Mouse (Mus musculus) neural tube, embryonic 15.5 days (tissue): ENCODE results near the gene Gls2. TPM values are rescaled to one million over a fixed set of nuclear protein-coding genes. Genes with fewer than 3 reads are reported as not detected.
"Not testable (repeated sequence)": the region's sequence is repeated elsewhere in the genome, so short reads cannot be mapped to it uniquely, and the experiment has no call there.

ENCODE experiments used
- ATAC-seq: fragments of 200-750 bp; cut with Nextera tagmentation; 2 replicates; pipeline ENCODE4 v1.8.0; 2017; ENCODE audit warnings: mild to moderate bottlenecking, moderate TSS enrichment, moderate library complexity; ENCODE audit not compliant: low FRiP score
- H3K27ac ChIP-seq: fragments of 300-500 bp; sonication (generic); replicated peaks from 2 replicates; pipeline ENCODE4 v1.5.1; 2015; ENCODE audit warnings: mild to moderate bottlenecking, inconsistent platforms
- H3K27me3 ChIP-seq: fragments of 300-500 bp; sonication (generic); replicated peaks from 2 replicates; pipeline ENCODE4 v1.6.1; 2015; ENCODE audit warnings: inconsistent platforms
- H3K36me3 ChIP-seq: fragments of 300-500 bp; sonication (generic); 2 replicates; pipeline ENCODE4 v1.6.1; 2015; ENCODE audit warnings: inconsistent platforms
- H3K4me1 ChIP-seq: fragments of 300-500 bp; sonication (generic); 2 replicates; pipeline ENCODE4 v1.6.1; 2015; ENCODE audit warnings: inconsistent platforms
- H3K4me2 ChIP-seq: fragments of 300-500 bp; sonication (generic); 2 replicates; pipeline ENCODE4 v1.6.1; 2015; ENCODE audit warnings: inconsistent platforms, mild to moderate bottlenecking, moderate library complexity
- H3K4me3 ChIP-seq: fragments of 300-500 bp; sonication (generic); replicated peaks from 2 replicates; pipeline ENCODE4 v1.5.1; 2015; ENCODE audit warnings: mild to moderate bottlenecking, inconsistent platforms
- H3K9ac ChIP-seq: fragments of 300-500 bp; sonication (generic); replicated peaks from 2 replicates; pipeline ENCODE4 v1.6.1; 2015; ENCODE audit warnings: mild to moderate bottlenecking, inconsistent platforms
- H3K9me3 ChIP-seq: fragments of 300-500 bp; sonication (generic); replicated peaks from 2 replicates; pipeline ENCODE4 v1.6.1; 2016; ENCODE audit warnings: inconsistent platforms
- whole genome bisulfite sequencing: fragments of 180-500 bp; shearing (Covaris S2); methylation state at CpG from one replicate; pipeline ENCODE4 v1.1.7; 2015; ENCODE audit warnings: mixed read lengths; 5-methylcytosine and 5-hydroxymethylcytosine counted together
- polyA plus RNA-seq: library from polyadenylated mRNA; unstranded; fragments of >200 nt; fragmentation: Nextera tagmentation; extraction: Ambion mirVana; gene quantifications from 2 replicates; pipeline ENCODE4 v1.2.1, GENCODE M21; 2015

The Gls2 gene
- polyA plus RNA-seq, 1 experiment from 2014 or later = 2.8 TPM

- Histone ChIP-seq H3K4me3 (no peak overlapping the region), H3K9me3 (no peaks in the 10 kb centered on the region), H3K4me2 (no peak overlapping the region), H3K36me3 (no peaks in the 10 kb centered on the region), H3K4me1 (peaks cover 11% of the 10 kb centered on the region), H3K9ac (no peak overlapping the region), H3K27me3 (no peaks in the 10 kb centered on the region), H3K27ac (no peak overlapping the region)
- 90% methylated on average over 4 of the region's 4 CpGs for WGBS
- no peak for ATAC-seq
These were observed 16.9 kb upstream of the Gls2 start for GRCm38 (mm10) chr10:128177316-128177715.

DNA sequence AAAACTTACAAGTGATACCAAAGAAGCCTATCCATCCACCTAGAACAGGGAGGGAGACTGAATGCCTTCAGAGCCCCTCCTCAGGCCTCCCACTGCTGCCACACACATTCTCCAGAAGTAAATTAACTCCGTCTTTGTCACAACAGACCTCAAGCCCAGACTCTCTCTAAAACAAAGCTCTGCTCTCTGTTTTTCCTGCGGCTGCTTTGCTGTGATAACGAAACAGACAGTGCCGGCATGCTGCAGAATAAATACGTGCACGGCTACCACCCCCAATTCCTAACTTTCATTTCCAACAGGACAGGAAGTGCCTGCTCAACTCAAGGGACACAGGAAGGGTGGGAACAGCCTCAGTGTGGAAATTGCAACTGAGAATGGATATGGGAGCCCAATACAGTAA, 14.3 kb upstream of the Gls2 start, which contains the start of gene Rbms2:
Gene Rbms2, minus strand, starts transcription at position 309 of the 400 bp plus-strand sequence.
- H3K4me3 ChIP-seq = peak within 1 kb of the TSS; percentile 13; the same call in 1 of the 2 replicates
- peak within 1 kb of the TSS; percentile 30; the same call in 1 of the 2 replicates for H3K27ac ChIP-seq
- peak within 1 kb of the TSS; percentile 24 for H3K4me2 ChIP-seq
- 5% methylated on average over 6 of the region's 6 CpGs for WGBS
- no peaks in the 10 kb centered on the region for H3K36me3 ChIP-seq
- H3K4me1 ChIP-seq = peaks cover 11% of the 10 kb centered on the region
- no peak for ATAC-seq
- no peak within 1 kb of the TSS for H3K9ac ChIP-seq
- no peaks in the 10 kb centered on the region for H3K9me3 ChIP-seq
- no peaks in the 10 kb centered on the region for H3K27me3 ChIP-seq

GRCm38 (mm10) chr10:128184296-128184695, 10.0 kb upstream of the Gls2 start:
- Histone ChIP-seq H3K4me1 (no peaks in the 10 kb centered on the region), H3K9me3 (no peaks in the 10 kb centered on the region), H3K4me3 (no peak overlapping the region), H3K27me3 (no peaks in the 10 kb centered on the region), H3K27ac (no peak overlapping the region), H3K4me2 (no peak overlapping the region), H3K36me3 (no peaks in the 10 kb centered on the region), H3K9ac (no peak overlapping the region)
- ATAC-seq = no peak
- 93% methylated on average over 2 of the region's 2 CpGs for WGBS

- ATAC-seq = no peak
- no peaks in the 10 kb centered on the region for H3K36me3 ChIP-seq
- H3K9me3 ChIP-seq = no peaks in the 10 kb centered on the region
- no peaks in the 10 kb centered on the region for H3K27me3 ChIP-seq
- no peak overlapping the region for H3K4me3 ChIP-seq
- H3K4me2 ChIP-seq = no peak overlapping the region
- H3K9ac ChIP-seq = no peak overlapping the region
- no peaks in the 10 kb centered on the region for H3K4me1 ChIP-seq
- WGBS = 74% methylated on average over 6 of the region's 6 CpGs
- no peak overlapping the region for H3K27ac ChIP-seq
These were observed 8.8 kb upstream of the Gls2 start for GRCm38 (mm10) chr10:128185277-128185940.

DNA sequence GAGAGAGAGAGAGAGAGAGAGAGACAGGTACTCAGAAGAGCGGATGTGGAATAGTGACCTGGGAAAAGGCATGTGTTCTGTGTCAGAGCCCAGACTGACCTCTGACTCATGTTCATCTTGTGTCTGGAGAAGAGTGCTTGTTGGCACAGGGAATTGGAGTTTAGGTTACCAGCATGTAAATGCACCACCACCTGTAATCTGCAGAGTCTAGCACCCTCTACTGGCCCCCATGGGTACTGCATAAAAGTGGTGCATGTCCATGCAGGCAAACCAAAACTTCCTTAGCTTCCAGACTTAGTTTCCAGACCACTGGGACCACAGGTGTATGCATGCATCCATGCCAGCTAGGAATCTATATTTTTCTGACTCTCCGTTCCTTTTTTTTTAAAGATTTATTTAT, 8.3 kb upstream of the Gls2 start:
- Histone ChIP-seq H3K27me3 (no peaks in the 10 kb centered on the region), H3K9me3 (no peaks in the 10 kb centered on the region), H3K4me3 (no peak overlapping the region), H3K4me1 (no peaks in the 10 kb centered on the region), H3K4me2 (no peak overlapping the region), H3K36me3 (no peaks in the 10 kb centered on the region), H3K9ac (no peak overlapping the region), H3K27ac (no peak overlapping the region)
- 54% methylated on average over 2 of the region's 2 CpGs for WGBS
- ATAC-seq = no peak

DNA sequence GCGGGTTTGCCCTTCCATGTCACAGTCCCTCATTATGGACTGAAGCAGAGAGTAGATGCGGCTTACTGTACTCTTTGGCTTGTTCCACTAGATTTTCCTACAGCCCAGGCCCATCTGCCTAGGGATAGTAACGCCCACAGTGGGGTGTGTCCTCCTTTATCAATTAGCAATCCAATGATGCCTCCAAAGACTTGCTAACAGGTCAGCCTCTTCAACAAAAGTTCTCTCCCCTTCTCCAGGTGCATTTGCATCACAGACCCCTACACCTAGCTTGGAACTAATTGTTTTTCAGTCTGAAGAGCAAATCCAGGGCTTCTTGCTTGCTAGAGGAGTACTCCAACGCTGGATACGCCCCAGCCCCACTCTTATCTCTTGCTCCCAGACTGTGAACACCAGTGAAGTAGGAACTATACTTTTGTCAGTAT, 7.1 kb upstream of the Gls2 start:
- Histone ChIP-seq H3K9ac (no peak overlapping the region), H3K9me3 (no peaks in the 10 kb centered on the region), H3K4me3 (no peak overlapping the region), H3K36me3 (no peaks in the 10 kb centered on the region), H3K27me3 (no peaks in the 10 kb centered on the region), H3K4me1 (no peaks in the 10 kb centered on the region), H3K4me2 (no peak overlapping the region), H3K27ac (no peak overlapping the region)
- WGBS = 74% methylated on average over 5 of the region's 5 CpGs
- ATAC-seq = no peak

DNA sequence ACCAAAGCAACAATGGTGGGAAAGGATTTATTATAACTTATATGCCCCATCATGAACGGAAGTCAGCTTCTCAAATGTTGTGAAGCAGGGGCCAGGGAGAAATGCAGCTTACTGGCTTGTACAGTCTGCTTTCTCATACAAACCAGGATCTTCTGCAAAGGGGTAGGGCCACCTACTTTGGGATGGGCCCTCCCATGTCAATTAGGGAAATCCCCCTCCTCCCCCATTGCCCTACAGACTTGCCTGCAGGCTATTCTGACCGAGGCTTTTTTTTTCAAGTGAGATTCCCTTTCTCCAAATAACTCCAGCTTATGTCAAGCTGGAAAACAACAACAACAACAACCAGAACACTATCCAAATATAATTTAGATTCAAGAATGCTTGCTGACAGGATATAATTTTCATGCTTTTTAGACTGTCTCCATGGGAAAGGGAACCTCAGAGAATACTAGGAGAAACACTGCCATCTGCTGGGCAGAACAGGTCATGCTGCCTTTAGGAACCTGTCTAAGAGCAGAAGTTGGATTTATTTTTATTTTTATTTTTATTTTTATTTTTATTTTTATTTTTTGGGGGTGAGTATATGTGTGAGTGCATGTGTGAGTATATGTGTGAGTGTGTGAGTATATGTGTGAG, 5.9 kb upstream of the Gls2 start:
- Histone ChIP-seq H3K4me2 (peak overlapping the region; percentile 15; the same call in 1 of the 2 replicates), H3K27me3 (no peaks in the 10 kb centered on the region), H3K9ac (no peak overlapping the region), H3K27ac (no peak overlapping the region), H3K36me3 (no peaks in the 10 kb centered on the region), H3K9me3 (no peaks in the 10 kb centered on the region), H3K4me1 (no peaks in the 10 kb centered on the region), H3K4me3 (no peak overlapping the region)
- no peak for ATAC-seq
- WGBS = 39% methylated on average over 2 of the region's 2 CpGs

- H3K4me3 ChIP-seq = no peak overlapping the region
- 79% methylated on average over 2 of the region's 2 CpGs for WGBS
- H3K27ac ChIP-seq = no peak overlapping the region
- no peak for ATAC-seq
- H3K9me3 ChIP-seq = no peaks in the 10 kb centered on the region
- no peaks in the 10 kb centered on the region for H3K36me3 ChIP-seq
- H3K4me1 ChIP-seq = peaks cover 13% of the 10 kb centered on the region
- H3K4me2 ChIP-seq = no peak overlapping the region
- H3K27me3 ChIP-seq = peaks cover 11% of the 10 kb centered on the region
- no peak overlapping the region for H3K9ac ChIP-seq
These were observed 2.8 kb upstream of the Gls2 start for GRCm38 (mm10) chr10:128191472-128191871.

GRCm38 (mm10) chr10:128192030-128192766, 2.1 kb upstream of the Gls2 start:
- H3K36me3 ChIP-seq, H3K4me3 ChIP-seq, ATAC-seq, H3K27ac ChIP-seq, H3K4me2 ChIP-seq, H3K9ac ChIP-seq, H3K9me3 ChIP-seq: not testable (repeated sequence)
- peaks cover 13% of the 10 kb centered on the region for H3K4me1 ChIP-seq
- WGBS = 88% methylated on average over 3 of the region's 3 CpGs
- H3K27me3 ChIP-seq = peaks cover 11% of the 10 kb centered on the region

GRCm38 (mm10) chr10:128193113-128193512, 1.1 kb upstream of the Gls2 start:
- H3K27me3 ChIP-seq = peaks cover 11% of the 10 kb centered on the region
- H3K27ac ChIP-seq = no peak overlapping the region
- no peak overlapping the region for H3K4me3 ChIP-seq
- no peak overlapping the region for H3K4me2 ChIP-seq
- H3K36me3 ChIP-seq = no peaks in the 10 kb centered on the region
- H3K9me3 ChIP-seq = no peaks in the 10 kb centered on the region
- H3K9ac ChIP-seq = no peak overlapping the region
- ATAC-seq = no peak
- WGBS = 95% methylated on average over 6 of the region's 6 CpGs
- H3K4me1 ChIP-seq = peaks cover 13% of the 10 kb centered on the region

GRCm38 (mm10) chr10:128194551-128195461, 549 bp downstream of the Gls2 start:
- H3K9ac ChIP-seq = peak overlapping the region; percentile 70
- under 1% methylated on average over 72 of the region's 79 CpGs for WGBS
- H3K27me3 ChIP-seq = peaks cover 11% of the 10 kb centered on the region
- peak overlapping the region; percentile 45; the same call in 1 of the 2 replicates for H3K27ac ChIP-seq
- no peaks in the 10 kb centered on the region for H3K9me3 ChIP-seq
- peak overlapping the region; percentile 78 for H3K4me3 ChIP-seq
- H3K36me3 ChIP-seq = no peaks in the 10 kb centered on the region
- peak overlapping the region; percentile 99 for H3K4me2 ChIP-seq
- ATAC-seq = peak; percentile 93
- peaks cover 13% of the 10 kb centered on the region for H3K4me1 ChIP-seq
